Mouse (Mus musculus) embryonic facial prominence, embryonic 11.5 days (tissue): Measurements from ENCODE around the gene Nptx1. TPM values are rescaled to one million over a fixed set of nuclear protein-coding genes. Genes with fewer than 3 reads are reported as not detected.

ENCODE experiments used
- ATAC-seq: fragments of 200-750 bp; cut with Nextera tagmentation; replicated peaks from 2 replicates; pipeline ENCODE4 v1.8.0; 2017; ENCODE audit warnings: low read depth; ENCODE audit not compliant: insufficient number of reproducible peaks, low FRiP score, low TSS enrichment
- DNase-seq: peaks from one replicate; pipeline ENCODE4 v3.0.0-alpha.2; 2015; ENCODE audit warnings: low spot score
- H3K27ac ChIP-seq: fragments of 300-500 bp; sonication (generic); replicated peaks from 2 replicates; pipeline ENCODE4 v1.5.1; 2014; ENCODE audit warnings: mild to moderate bottlenecking, low read depth, low read length, control low read depth
- H3K27me3 ChIP-seq: fragments of 300-500 bp; sonication (generic); 2 replicates; pipeline ENCODE4 v1.6.1; 2014; ENCODE audit warnings: mild to moderate bottlenecking, low read length, moderate library complexity, mixed read lengths; ENCODE audit not compliant: control insufficient read depth, insufficient read depth
- H3K36me3 ChIP-seq: fragments of 300-500 bp; sonication (generic); replicated peaks from 2 replicates; pipeline ENCODE4 v1.6.1; 2014; ENCODE audit warnings: low read depth, mild to moderate bottlenecking, low read length, moderate library complexity, mixed read lengths; ENCODE audit not compliant: control insufficient read depth, insufficient read depth
- H3K4me1 ChIP-seq: fragments of 300-500 bp; sonication (generic); 2 replicates; pipeline ENCODE4 v1.6.1; 2014; ENCODE audit warnings: low read length, mixed read lengths; ENCODE audit not compliant: control insufficient read depth, insufficient read depth
- H3K4me2 ChIP-seq: fragments of 300-500 bp; sonication (generic); 2 replicates; pipeline ENCODE4 v1.6.1; 2014; ENCODE audit warnings: low read depth, mild to moderate bottlenecking, control low read depth, low read length, moderate library complexity
- H3K4me3 ChIP-seq: fragments of 300-500 bp; sonication (generic); 2 replicates; pipeline ENCODE4 v1.5.1; 2014; ENCODE audit warnings: low read depth, low read length, control low read depth
- H3K9ac ChIP-seq: fragments of 300-500 bp; sonication (generic); replicated peaks from 2 replicates; pipeline ENCODE4 v1.6.1; 2014; ENCODE audit warnings: mild to moderate bottlenecking, control low read depth, low read length
- H3K9me3 ChIP-seq: fragments of 300-500 bp; sonication (generic); replicated peaks from 2 replicates; pipeline ENCODE4 v1.6.1; 2016; ENCODE audit warnings: mild to moderate bottlenecking, low read length, inconsistent platforms, mixed read lengths; ENCODE audit not compliant: control insufficient read depth
- WGBS: fragments of 180-500 bp; shearing (Covaris S2); extraction: QIAGEN DNeasy Blood & Tissue Kit; methylation state at CpG from one replicate; pipeline ENCODE4 v1.1.7; 2014; 5-methylcytosine and 5-hydroxymethylcytosine counted together
- polyA plus RNA-seq: library from polyadenylated mRNA; unstranded; fragments of >200 nt; fragmentation: Nextera tagmentation; extraction: Ambion mirVana; gene quantifications from 2 replicates; pipeline ENCODE4 v1.2.1, GENCODE M21; 2014

The Nptx1 gene
- polyA plus RNA-seq, 1 experiment from 2014 or later: 1.8 TPM

- ATAC-seq (peak; percentile 70), DNase-seq (peak; percentile 49)
- 21% methylated on average over 16 of the region's 17 CpGs for WGBS
- Histone ChIP-seq H3K27ac (peak overlapping the region; percentile 41; the same call in 1 of the 2 replicates), H3K27me3 (no peaks in the 10 kb centered on the region; the same call in 1 of the 2 replicates), H3K9ac (peak overlapping the region; percentile 30), H3K4me2 (peak overlapping the region; percentile 10), H3K9me3 (no peaks in the 10 kb centered on the region), H3K4me1 (peaks cover 2% of the 10 kb centered on the region; the same call in 1 of the 2 replicates), H3K36me3 (no peaks in the 10 kb centered on the region), H3K4me3 (no peak overlapping the region)
Observed at GRCm38 (mm10) chr11:119557940-119558869, 10.7 kb upstream of the Nptx1 start.

GRCm38 (mm10) chr11:119555170-119555569 lies 7.6 kb upstream of the Nptx1 start:
- Histone ChIP-seq H3K4me2 (no peak overlapping the region), H3K27ac (no peak overlapping the region), H3K9me3 (no peaks in the 10 kb centered on the region), H3K9ac (no peak overlapping the region), H3K4me1 (peaks cover 2% of the 10 kb centered on the region; the same call in 1 of the 2 replicates), H3K4me3 (no peak overlapping the region), H3K36me3 (no peaks in the 10 kb centered on the region), H3K27me3 (peaks cover 10% of the 10 kb centered on the region)
- ATAC-seq: no peak
- WGBS: 80% methylated on average over 7 of the region's 7 CpGs
- DNase-seq: no peak

- Histone ChIP-seq H3K27me3 (peaks cover 15% of the 10 kb centered on the region), H3K4me1 (peaks cover 2% of the 10 kb centered on the region; the same call in 1 of the 2 replicates), H3K9ac (no peak overlapping the region), H3K27ac (no peak overlapping the region), H3K9me3 (no peaks in the 10 kb centered on the region), H3K4me3 (no peak overlapping the region), H3K4me2 (no peak overlapping the region), H3K36me3 (no peaks in the 10 kb centered on the region)
- 76% methylated on average over 7 of the region's 7 CpGs for WGBS
- DNase-seq (no peak), ATAC-seq (no peak)
Observed at GRCm38 (mm10) chr11:119554706-119555105, 7.2 kb upstream of the Nptx1 start.

- Histone ChIP-seq H3K9ac (no peak overlapping the region), H3K36me3 (no peaks in the 10 kb centered on the region), H3K4me3 (no peak overlapping the region), H3K4me1 (peaks cover 8% of the 10 kb centered on the region), H3K9me3 (no peaks in the 10 kb centered on the region), H3K27ac (no peak overlapping the region), H3K4me2 (no peak overlapping the region), H3K27me3 (peaks cover 30% of the 10 kb centered on the region)
- 69% methylated on average over 9 of the region's 9 CpGs for WGBS
- no peak for ATAC-seq
- DNase-seq: no peak
Observed at GRCm38 (mm10) chr11:119552902-119553802, 5.6 kb upstream of the Nptx1 start.

- no peak overlapping the region for H3K9ac ChIP-seq
- peaks cover 13% of the 10 kb centered on the region for H3K4me1 ChIP-seq
- H3K9me3 ChIP-seq: no peaks in the 10 kb centered on the region
- no peak overlapping the region for H3K4me3 ChIP-seq
- H3K4me2 ChIP-seq: no peak overlapping the region
- 54% methylated on average over 1 of the region's 1 CpGs for WGBS
- ATAC-seq: no peak
- no peak overlapping the region for H3K27ac ChIP-seq
- H3K36me3 ChIP-seq: no peaks in the 10 kb centered on the region
- no peak for DNase-seq
- peaks cover 39% of the 10 kb centered on the region for H3K27me3 ChIP-seq
Observed at GRCm38 (mm10) chr11:119552301-119552700, 4.7 kb upstream of the Nptx1 start.

GRCm38 (mm10) chr11:119551468-119551867 lies 3.9 kb upstream of the Nptx1 start:
- Histone ChIP-seq H3K27ac (no peak overlapping the region), H3K9ac (no peak overlapping the region), H3K9me3 (no peaks in the 10 kb centered on the region), H3K27me3 (peaks cover 47% of the 10 kb centered on the region), H3K4me1 (peaks cover 17% of the 10 kb centered on the region), H3K4me3 (no peak overlapping the region), H3K36me3 (no peaks in the 10 kb centered on the region), H3K4me2 (no peak overlapping the region)
- 57% methylated on average over 3 of the region's 3 CpGs for WGBS
- ATAC-seq (no peak), DNase-seq (no peak)

- Histone ChIP-seq H3K9ac (no peak overlapping the region), H3K27ac (no peak overlapping the region), H3K27me3 (peaks cover 52% of the 10 kb centered on the region), H3K4me1 (peaks cover 17% of the 10 kb centered on the region), H3K4me2 (no peak overlapping the region), H3K4me3 (no peak overlapping the region), H3K36me3 (no peaks in the 10 kb centered on the region), H3K9me3 (no peaks in the 10 kb centered on the region)
- 51% methylated on average over 10 of the region's 10 CpGs for WGBS
- peak; percentile 30 for DNase-seq
- ATAC-seq: no peak
Observed at GRCm38 (mm10) chr11:119550546-119551335, 3.2 kb upstream of the Nptx1 start.
